Mouse (Mus musculus) splenic B cell, adult 2 months (primary cell): ENCODE measurements around the gene Olfr1057.
"Not testable (repeated sequence)": the region's sequence is repeated elsewhere in the genome, so short reads cannot be mapped to it uniquely, and the experiment has no call there.

Experiments used
- DNase-seq: peaks from one replicate; pipeline ENCODE4 v3.0.0-alpha.2; 2011; ENCODE audit warnings: low read depth, low spot score
- H3K27me3 ChIP-seq: 2 replicates; pipeline ENCODE4 v1.6.1; 2012; ENCODE audit warnings: mild to moderate bottlenecking, low read length, moderate library complexity, mixed read lengths; ENCODE audit not compliant: control insufficient read depth, poor library complexity, insufficient read depth, severe bottlenecking
- H3K36me3 ChIP-seq: 2 replicates; pipeline ENCODE4 v1.6.1; 2012; ENCODE audit warnings: mild to moderate bottlenecking, low read length, moderate library complexity, mixed read lengths; ENCODE audit not compliant: control insufficient read depth, poor library complexity, insufficient read depth, severe bottlenecking

Olfr1057 gene

GRCm38 (mm10) chr2:86378293-86378692 is at the start of gene Olfr1057:
Olfr1057 (minus strand) TSS chr2:86378393.
- Histone ChIP-seq H3K27me3 (no peaks in the 10 kb centered on the region), H3K36me3 (no peaks in the 10 kb centered on the region)
- no peak for DNase-seq

- not testable (repeated sequence) for DNase-seq, H3K27me3 ChIP-seq, H3K36me3 ChIP-seq
Observed at GRCm38 (mm10) chr2:86426649-86427048, 48.5 kb upstream of the Olfr1057 start, which contains the start of gene Olfr1062. Olfr1062 (minus strand) TSS chr2:86426749.

GRCm38 (mm10) chr2:86413950-86414349 is 35.8 kb upstream of the Olfr1057 start, which contains the start of gene Olfr1061:
Olfr1061 (minus strand) TSS chr2:86414050.
- DNase-seq: no peak
- no peaks in the 10 kb centered on the region for H3K27me3 ChIP-seq
- H3K36me3 ChIP-seq: no peaks in the 10 kb centered on the region

DNA sequence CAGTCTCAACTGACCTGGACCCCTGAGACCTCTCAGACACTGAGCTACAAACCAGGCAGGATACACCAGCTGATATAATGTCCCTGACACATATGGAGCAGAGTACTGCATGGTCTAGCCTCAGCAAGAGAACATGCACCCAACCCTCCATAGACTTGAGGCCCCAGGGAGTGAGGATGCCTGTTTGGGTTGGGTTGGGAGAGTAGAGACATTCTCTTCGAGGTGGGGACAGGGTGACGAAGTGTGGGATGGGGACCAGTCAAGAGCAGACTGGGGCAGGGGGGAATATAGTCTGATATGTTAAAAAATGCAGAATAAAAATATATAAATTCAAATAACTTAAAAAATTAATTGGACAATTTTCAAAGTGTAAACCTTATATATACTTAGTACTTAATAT is 16.9 kb upstream of the Olfr1057 start:
- Histone ChIP-seq H3K27me3 (no peaks in the 10 kb centered on the region), H3K36me3 (no peaks in the 10 kb centered on the region)
- no peak for DNase-seq

DNA sequence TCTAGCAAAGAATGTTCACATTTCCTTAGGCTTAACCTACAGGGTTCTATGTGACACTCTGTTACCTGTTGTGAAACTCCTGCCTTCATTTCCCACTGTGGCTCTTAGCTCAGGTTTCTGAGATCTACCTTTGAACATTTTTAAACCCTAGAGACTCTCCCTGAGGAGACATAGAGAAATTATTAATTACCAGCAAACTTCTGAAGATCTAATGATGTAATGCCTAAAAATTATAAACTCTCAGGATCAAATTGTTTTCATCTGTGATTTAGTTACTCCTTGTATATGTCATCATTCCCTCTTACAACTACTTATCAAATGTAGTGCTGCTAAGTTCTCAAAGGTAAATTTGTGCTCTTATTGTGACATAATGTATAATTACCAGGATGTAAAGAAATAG is 10.3 kb upstream of the Olfr1057 start, which contains the start of gene Olfr1058:
TSS of gene Olfr1058 (minus strand) at position 101 of the 400 bp plus-strand sequence.
- H3K36me3 ChIP-seq, DNase-seq, H3K27me3 ChIP-seq: not testable (repeated sequence)

- not testable (repeated sequence) for H3K27me3 ChIP-seq, H3K36me3 ChIP-seq, DNase-seq
Observed at GRCm38 (mm10) chr2:86366342-86366741, 11.9 kb downstream of the Olfr1057 start.

DNA sequence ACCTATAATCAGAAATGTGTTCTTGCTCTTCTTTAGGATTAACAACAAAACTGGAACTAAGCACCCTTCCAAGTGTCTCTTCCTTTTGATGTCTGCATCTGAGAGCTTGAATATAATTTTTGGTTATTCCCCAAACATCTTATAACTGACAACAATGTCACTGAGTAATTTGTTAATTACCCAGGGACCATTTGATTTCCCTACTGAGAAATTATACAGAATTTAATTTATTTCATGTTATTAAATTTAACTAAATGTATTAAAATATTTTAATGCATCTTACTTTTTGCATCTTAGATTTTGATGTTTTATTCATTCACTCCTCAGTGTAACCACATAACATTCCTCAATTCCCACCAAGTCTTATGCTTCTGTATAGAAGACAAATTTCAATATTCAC is 15.8 kb downstream of the Olfr1057 start, which contains the start of gene Olfr1056:
TSS of gene Olfr1056 (minus strand) at position 101 of the 400 bp plus-strand sequence.
- DNase-seq: no peak
- no peaks in the 10 kb centered on the region for H3K36me3 ChIP-seq
- H3K27me3 ChIP-seq: no peaks in the 10 kb centered on the region

GRCm38 (mm10) chr2:86351751-86352150 is 26.4 kb downstream of the Olfr1057 start:
- not testable (repeated sequence) for DNase-seq, H3K36me3 ChIP-seq, H3K27me3 ChIP-seq

DNA sequence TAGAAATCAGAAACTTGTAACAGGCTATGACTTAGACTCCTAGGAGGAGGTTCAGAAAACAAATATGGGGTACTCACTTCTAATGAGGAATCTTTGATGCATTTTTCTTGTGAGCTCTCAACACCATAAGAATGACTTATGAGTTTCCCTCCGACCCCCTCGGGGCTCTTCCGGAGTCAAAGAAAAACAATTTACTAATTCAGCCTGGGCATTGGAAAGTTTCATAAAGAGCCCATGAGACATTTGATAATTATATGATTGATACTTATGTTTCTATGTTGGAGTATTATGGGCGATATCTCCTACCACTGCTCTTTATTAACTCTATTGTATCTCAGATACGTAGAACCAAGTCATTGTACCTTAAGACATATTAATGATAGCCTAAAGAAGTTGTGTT is 28.0 kb downstream of the Olfr1057 start, which contains the start of gene Olfr1055:
TSS of gene Olfr1055 (minus strand) at position 101 of the 400 bp plus-strand sequence.
- Histone ChIP-seq H3K36me3 (no peaks in the 10 kb centered on the region), H3K27me3 (no peaks in the 10 kb centered on the region)
- DNase-seq: no peak

DNA sequence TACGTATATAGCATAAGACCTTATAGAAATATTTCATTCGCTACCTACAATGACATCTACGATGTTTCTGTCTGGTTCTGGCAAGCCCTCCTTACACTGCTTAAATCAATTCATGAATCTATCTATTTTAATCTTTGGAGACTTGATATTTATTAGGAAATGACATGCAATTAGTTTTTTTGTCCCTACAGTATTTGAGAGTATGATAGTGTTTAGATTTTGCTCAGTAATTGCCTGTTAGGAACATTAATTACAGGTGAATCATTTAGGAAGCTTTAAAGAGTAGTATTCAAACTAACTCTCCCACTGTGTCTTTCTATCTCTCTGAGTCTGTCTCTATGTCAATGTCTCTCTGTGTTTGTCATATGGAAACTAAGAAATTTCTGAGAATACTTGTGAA is 42.9 kb downstream of the Olfr1057 start, which contains the start of gene Olfr1054:
TSS of gene Olfr1054 (minus strand) at position 101 of the 400 bp plus-strand sequence.
- Histone ChIP-seq H3K27me3 (no peaks in the 10 kb centered on the region), H3K36me3 (no peaks in the 10 kb centered on the region)
- DNase-seq: no peak
